Mouse (Mus musculus): ENCODE results near the gene Ica1. TPM values are rescaled to one million over a fixed set of nuclear protein-coding genes. Genes with fewer than 3 reads are reported as not detected.

Ica1 gene
- 12.5 and 14.4 TPM in 2 replicates for polyA plus RNA-seq (2016; fragmentation: Nextera tagmentation; extraction: Ambion mirVana)

GRCm38 (mm10) chr6:8778296-8778649, at the start of gene Ica1:
Gene Ica1, minus strand, starts transcription at chr6:8778488.
- Histone ChIP-seq H3K4me3 (peak within 1 kb of the TSS; percentile 92), H3K27me3 (ENCODE audit: low read depth, poor library complexity, severe bottlenecking) (peaks cover 35% of the 10 kb centered on the region), H3K36me3 (no peaks in the 10 kb centered on the region), H3K4me1 (peaks cover 14% of the 10 kb centered on the region), H3K27ac (replicated peaks) (peak within 1 kb of the TSS; percentile 89), H3K9me3 (replicated peaks) (no peaks in the 10 kb centered on the region)
- WGBS, result 1% methylated on average over 16 of the region's 16 CpGs
- no peak for DNase-seq (ENCODE audit: low spot score)

- no peak overlapping the region for H3K4me3 ChIP-seq
- H3K9me3 ChIP-seq (replicated peaks), result no peaks in the 10 kb centered on the region
- no peaks in the 10 kb centered on the region for H3K27me3 ChIP-seq (ENCODE audit: low read depth, poor library complexity, severe bottlenecking)
- 83% methylated on average over 2 of the region's 2 CpGs for WGBS
- DNase-seq (ENCODE audit: low spot score), result no peak
- H3K4me1 ChIP-seq, result no peaks in the 10 kb centered on the region
- no peaks in the 10 kb centered on the region for H3K36me3 ChIP-seq
- no peak overlapping the region for H3K27ac ChIP-seq (replicated peaks)
Observed at GRCm38 (mm10) chr6:8819866-8820265, 41.6 kb upstream of the Ica1 start.

GRCm38 (mm10) chr6:8814332-8815002, 36.2 kb upstream of the Ica1 start:
- WGBS, result 87% methylated on average over 6 of the region's 6 CpGs
- H3K36me3 ChIP-seq, result no peaks in the 10 kb centered on the region
- no peaks in the 10 kb centered on the region for H3K4me1 ChIP-seq
- H3K27ac ChIP-seq (replicated peaks), result no peak overlapping the region
- no peak for DNase-seq (ENCODE audit: low spot score)
- H3K9me3 ChIP-seq (replicated peaks), result no peaks in the 10 kb centered on the region
- no peaks in the 10 kb centered on the region for H3K27me3 ChIP-seq (ENCODE audit: low read depth, poor library complexity, severe bottlenecking)
- no peak overlapping the region for H3K4me3 ChIP-seq

- H3K4me3 ChIP-seq, result no peak overlapping the region
- H3K27ac ChIP-seq (replicated peaks), result no peak overlapping the region
- 80% methylated on average over 3 of the region's 3 CpGs for WGBS
- H3K27me3 ChIP-seq (ENCODE audit: low read depth, poor library complexity, severe bottlenecking), result no peaks in the 10 kb centered on the region
- no peak for DNase-seq (ENCODE audit: low spot score)
- H3K9me3 ChIP-seq (replicated peaks), result 0 out of 2 replicates have a peak, but pooled peaks cover 4% of the 10 kb centered on the region
- no peaks in the 10 kb centered on the region for H3K36me3 ChIP-seq
- H3K4me1 ChIP-seq, result no peaks in the 10 kb centered on the region
Observed at GRCm38 (mm10) chr6:8802561-8803150, 24.4 kb upstream of the Ica1 start.

- Histone ChIP-seq H3K27ac (replicated peaks) (no peak overlapping the region), H3K27me3 (ENCODE audit: low read depth, poor library complexity, severe bottlenecking) (no peaks in the 10 kb centered on the region), H3K9me3 (replicated peaks) (no peaks in the 10 kb centered on the region), H3K4me1 (no peaks in the 10 kb centered on the region), H3K36me3 (no peaks in the 10 kb centered on the region), H3K4me3 (no peak overlapping the region)
- no peak for DNase-seq (ENCODE audit: low spot score)
- WGBS, result 91% methylated on average over 5 of the region's 5 CpGs
Observed at GRCm38 (mm10) chr6:8792385-8792784, 14.1 kb upstream of the Ica1 start.

- H3K4me3 ChIP-seq, result no peak overlapping the region
- H3K4me1 ChIP-seq, result no peaks in the 10 kb centered on the region
- no peak for DNase-seq (ENCODE audit: low spot score)
Observed at GRCm38 (mm10) chr6:8791781-8792180, 13.5 kb upstream of the Ica1 start.

GRCm38 (mm10) chr6:8780618-8781017, 2.3 kb upstream of the Ica1 start:
- peaks cover 35% of the 10 kb centered on the region for H3K27me3 ChIP-seq (ENCODE audit: low read depth, poor library complexity, severe bottlenecking)
- H3K9me3 ChIP-seq (replicated peaks), result no peaks in the 10 kb centered on the region
- H3K4me1 ChIP-seq, result peaks cover 14% of the 10 kb centered on the region
- DNase-seq (ENCODE audit: low spot score), result no peak
- H3K4me3 ChIP-seq, result no peak overlapping the region
- no peak overlapping the region for H3K27ac ChIP-seq (replicated peaks)
- H3K36me3 ChIP-seq, result no peaks in the 10 kb centered on the region

More at GRCm38 (mm10) chr6:8791781-8792180, 13.5 kb upstream of the Ica1 start:
- WGBS, result 85% methylated on average over 3 of the region's 3 CpGs
- Histone ChIP-seq H3K27ac (replicated peaks) (no peak overlapping the region), H3K9me3 (replicated peaks) (no peaks in the 10 kb centered on the region), H3K27me3 (ENCODE audit: low read depth, poor library complexity, severe bottlenecking) (no peaks in the 10 kb centered on the region), H3K36me3 (no peaks in the 10 kb centered on the region)

GRCm38 (mm10) chr6:8777411-8778295, 635 bp downstream of the Ica1 start:
- Histone ChIP-seq H3K36me3 (no peaks in the 10 kb centered on the region), H3K27ac (replicated peaks) (peak overlapping the region; percentile 89), H3K4me3 (peak overlapping the region; percentile 92), H3K27me3 (ENCODE audit: low read depth, poor library complexity, severe bottlenecking) (peaks cover 35% of the 10 kb centered on the region), H3K9me3 (replicated peaks) (no peaks in the 10 kb centered on the region), H3K4me1 (peaks cover 14% of the 10 kb centered on the region)
- DNase-seq (ENCODE audit: low spot score), result peak; percentile 70
- WGBS, result 1% methylated on average over 58 of the region's 69 CpGs

- Histone ChIP-seq H3K4me1 (no peaks in the 10 kb centered on the region), H3K27ac (replicated peaks) (no peak overlapping the region), H3K36me3 (no peaks in the 10 kb centered on the region), H3K27me3 (ENCODE audit: low read depth, poor library complexity, severe bottlenecking) (peaks cover under 1% of the 10 kb centered on the region; the same call in 1 of the 2 replicates), H3K4me3 (no peak overlapping the region), H3K9me3 (replicated peaks) (no peaks in the 10 kb centered on the region)
- no peak for DNase-seq (ENCODE audit: low spot score)
- WGBS, result 91% methylated on average over 7 of the region's 7 CpGs
Observed at GRCm38 (mm10) chr6:8771539-8771938, 6.7 kb downstream of the Ica1 start.

- no peak overlapping the region; the same call in 1 of the 2 replicates for H3K27ac ChIP-seq (replicated peaks)
- WGBS, result 82% methylated on average over 10 of the region's 10 CpGs
Observed at GRCm38 (mm10) chr6:8770341-8770740, 7.9 kb downstream of the Ica1 start.

GRCm38 (mm10) chr6:8769803-8770202, 8.5 kb downstream of the Ica1 start:
- Histone ChIP-seq H3K4me3 (no peak overlapping the region), H3K36me3 (no peaks in the 10 kb centered on the region), H3K27ac (replicated peaks) (no peak overlapping the region), H3K27me3 (ENCODE audit: low read depth, poor library complexity, severe bottlenecking) (no peaks in the 10 kb centered on the region), H3K4me1 (no peaks in the 10 kb centered on the region), H3K9me3 (replicated peaks) (no peaks in the 10 kb centered on the region)
- WGBS, result 85% methylated on average over 6 of the region's 6 CpGs
- DNase-seq (ENCODE audit: low spot score), result no peak

More at GRCm38 (mm10) chr6:8770341-8770740, 7.9 kb downstream of the Ica1 start:
- Histone ChIP-seq H3K4me3 (no peak overlapping the region), H3K9me3 (replicated peaks) (no peaks in the 10 kb centered on the region), H3K36me3 (no peaks in the 10 kb centered on the region), H3K27me3 (ENCODE audit: low read depth, poor library complexity, severe bottlenecking) (no peaks in the 10 kb centered on the region), H3K4me1 (no peaks in the 10 kb centered on the region)
- no peak for DNase-seq (ENCODE audit: low spot score)

- Histone ChIP-seq H3K27me3 (ENCODE audit: low read depth, poor library complexity, severe bottlenecking) (no peaks in the 10 kb centered on the region), H3K36me3 (no peaks in the 10 kb centered on the region), H3K4me3 (no peak overlapping the region), H3K27ac (replicated peaks) (no peak overlapping the region), H3K4me1 (no peaks in the 10 kb centered on the region), H3K9me3 (replicated peaks) (no peaks in the 10 kb centered on the region)
- 89% methylated on average over 5 of the region's 5 CpGs for WGBS
- DNase-seq (ENCODE audit: low spot score), result no peak
Observed at GRCm38 (mm10) chr6:8766652-8767051, 11.6 kb downstream of the Ica1 start.

GRCm38 (mm10) chr6:8765801-8766200, 12.5 kb downstream of the Ica1 start:
- no peak for DNase-seq (ENCODE audit: low spot score)
- Histone ChIP-seq H3K36me3 (no peaks in the 10 kb centered on the region), H3K9me3 (replicated peaks) (no peaks in the 10 kb centered on the region), H3K27me3 (ENCODE audit: low read depth, poor library complexity, severe bottlenecking) (no peaks in the 10 kb centered on the region), H3K4me1 (no peaks in the 10 kb centered on the region), H3K4me3 (no peak overlapping the region), H3K27ac (replicated peaks) (no peak overlapping the region)
- 93% methylated on average over 3 of the region's 3 CpGs for WGBS

Measured in midbrain, embryonic 10.5 days (tissue).